Mouse (Mus musculus): ENCODE data around the gene Ap2a2.

Gene Ap2a2

DNA sequence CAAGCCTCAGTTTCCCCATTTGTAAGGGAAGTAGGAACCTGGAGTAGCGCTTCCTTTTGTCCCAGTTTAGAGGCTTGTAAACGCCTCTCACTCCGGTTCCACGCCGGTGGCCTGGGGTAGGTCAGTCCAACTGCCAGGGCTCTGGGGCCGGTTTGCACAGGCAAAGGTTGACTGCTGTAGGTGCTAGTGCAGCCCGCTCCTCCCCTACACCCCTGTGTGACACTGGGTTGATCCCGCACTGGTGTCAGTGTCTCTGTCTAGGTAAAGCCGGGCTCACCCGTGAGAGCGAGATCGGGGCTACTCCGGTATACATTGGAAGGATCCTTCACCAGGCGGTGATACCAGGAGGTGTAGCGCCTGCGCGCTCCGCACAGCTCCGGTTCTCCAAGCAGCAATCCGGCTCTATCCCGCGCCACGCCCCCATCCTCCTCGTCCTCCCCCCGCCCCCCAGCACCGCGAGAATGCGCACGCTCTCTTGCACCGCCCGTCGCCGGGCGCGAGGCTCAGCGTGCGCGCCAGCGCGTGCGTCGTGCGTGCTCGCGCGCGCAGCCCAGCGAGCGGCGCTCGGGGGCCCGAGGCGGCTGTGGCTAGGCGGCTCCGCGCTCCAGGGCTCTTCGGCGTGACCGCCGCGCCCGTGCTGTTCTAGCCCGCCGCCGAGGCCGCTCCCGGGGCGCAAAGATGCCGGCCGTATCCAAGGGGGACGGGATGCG is at the start of gene Ap2a2:
Gene Ap2a2 (plus strand): TSS at position 492 of the 710 bp plus-strand sequence.
- DNase-seq, result peak; percentile 89 to 95

DNA sequence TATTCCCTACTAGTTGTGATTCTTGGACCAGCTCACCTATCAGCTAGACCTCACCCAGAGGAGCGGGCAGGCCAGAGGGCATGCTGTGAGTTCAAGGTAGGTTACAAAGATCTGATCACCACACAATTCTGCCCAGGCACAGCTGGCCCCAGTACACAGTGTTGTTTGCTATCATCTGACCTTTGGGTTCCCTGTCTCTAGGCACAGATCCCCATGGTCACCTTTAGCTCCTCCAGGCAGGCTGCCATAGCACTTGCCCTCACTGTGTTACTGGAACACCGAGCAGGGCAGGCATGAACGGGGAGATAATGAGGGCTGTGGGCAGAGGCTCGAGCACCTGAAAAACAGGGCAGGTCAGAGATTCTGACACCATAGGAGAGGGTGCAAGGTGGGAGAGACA is 44.3 kb upstream of the Ap2a2 start:
- DNase-seq, result no peak

DNA sequence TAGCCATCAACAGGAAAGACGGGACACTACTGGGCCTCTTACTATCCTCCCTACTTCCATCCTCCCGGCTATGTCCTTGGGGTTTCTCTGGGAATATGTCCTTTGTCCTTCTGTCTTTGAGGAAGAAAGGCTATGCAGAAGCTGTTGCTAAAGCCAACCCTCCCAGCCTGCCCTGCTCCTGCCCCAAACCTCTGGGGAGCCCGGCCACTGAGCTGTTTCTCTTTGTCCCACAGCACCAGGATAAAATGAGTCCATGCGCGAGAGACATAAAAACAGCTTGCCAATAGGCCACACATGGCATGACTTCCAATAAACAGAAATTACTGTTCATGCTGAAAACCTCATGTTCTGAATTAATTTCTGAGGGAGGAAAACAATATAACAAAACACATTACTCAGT is 43.7 kb upstream of the Ap2a2 start:
- DNase-seq, result no peak

DNA sequence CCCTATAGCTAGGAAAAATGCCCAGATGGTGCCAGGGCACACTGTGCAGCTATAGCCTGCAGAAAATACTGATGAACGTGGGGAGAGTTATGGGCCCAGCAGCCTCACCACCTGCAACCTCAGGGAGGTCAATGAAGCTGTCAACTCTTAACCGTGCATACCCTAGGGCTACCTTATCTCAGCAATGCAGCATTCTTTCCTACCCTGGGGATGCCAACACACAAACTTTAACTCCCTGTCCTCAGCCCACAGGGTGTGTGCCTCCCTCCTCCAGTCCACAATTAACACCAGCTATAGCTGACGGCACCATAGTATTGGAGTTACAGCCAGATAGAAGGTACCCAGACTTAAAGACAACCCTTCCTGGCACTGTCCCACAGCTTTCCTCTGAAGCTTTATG is 43.0 kb upstream of the Ap2a2 start:
- no peak for DNase-seq

DNA sequence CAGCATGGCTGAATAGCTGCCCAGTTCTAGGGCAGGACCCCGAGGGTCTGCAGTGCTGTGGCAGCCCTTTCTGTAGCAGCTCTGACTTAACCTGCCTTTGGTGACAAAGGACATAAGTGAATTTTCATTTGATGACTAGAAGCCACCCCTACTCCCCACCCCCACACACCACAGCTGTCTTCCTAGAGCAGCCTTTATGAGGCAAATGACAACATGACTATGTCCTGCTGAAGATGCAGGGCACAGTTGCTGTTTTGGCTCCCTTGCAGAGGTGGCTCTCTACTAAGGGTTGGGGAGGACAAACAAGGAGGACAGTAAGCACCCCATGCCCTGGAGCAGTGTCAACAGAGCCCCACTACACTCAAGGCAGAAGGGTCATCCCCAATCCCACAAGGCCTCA is 42.2 kb upstream of the Ap2a2 start:
- no peak for DNase-seq

DNA sequence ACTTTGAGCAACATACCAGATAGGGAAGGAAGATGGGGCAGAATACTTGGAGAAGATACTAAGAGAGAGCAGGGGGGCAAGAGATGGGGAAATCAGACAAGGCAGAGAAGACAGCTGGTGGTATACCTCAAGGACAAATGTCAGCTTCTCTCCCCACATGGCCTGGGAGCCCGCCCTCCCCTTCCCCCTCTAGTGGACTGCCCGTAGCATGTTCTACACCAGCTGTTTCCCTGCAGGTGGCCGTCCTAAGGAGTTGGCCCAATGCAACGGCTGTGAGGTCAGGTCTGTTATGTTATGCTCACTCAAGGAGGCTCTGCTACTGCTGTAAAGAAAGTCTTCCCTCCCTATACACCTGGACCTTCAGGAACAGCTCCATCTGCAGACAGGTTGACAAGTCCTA is 39.0 kb upstream of the Ap2a2 start:
- peak in 1 of 2 experiments; percentile 29 for DNase-seq

DNA sequence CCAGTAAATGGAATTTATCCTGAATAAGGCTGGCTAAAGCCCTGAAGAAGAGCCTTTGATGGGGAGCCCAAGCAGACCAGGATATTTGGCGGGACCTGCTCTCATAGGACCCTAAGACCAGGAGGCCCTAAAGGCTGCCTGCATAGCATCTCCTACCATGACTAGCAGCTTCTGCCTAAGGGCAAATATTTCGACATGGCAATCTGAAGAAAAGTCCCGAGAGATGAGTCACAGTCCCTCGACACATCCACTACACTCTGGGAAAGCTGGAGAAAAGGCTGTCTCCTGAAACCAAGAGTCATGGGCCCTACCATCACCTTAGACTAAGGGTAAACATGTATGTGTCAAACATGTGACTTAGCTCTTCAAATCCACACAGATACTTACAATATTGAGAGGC is 37.7 kb upstream of the Ap2a2 start:
- DNase-seq, result no peak

DNA sequence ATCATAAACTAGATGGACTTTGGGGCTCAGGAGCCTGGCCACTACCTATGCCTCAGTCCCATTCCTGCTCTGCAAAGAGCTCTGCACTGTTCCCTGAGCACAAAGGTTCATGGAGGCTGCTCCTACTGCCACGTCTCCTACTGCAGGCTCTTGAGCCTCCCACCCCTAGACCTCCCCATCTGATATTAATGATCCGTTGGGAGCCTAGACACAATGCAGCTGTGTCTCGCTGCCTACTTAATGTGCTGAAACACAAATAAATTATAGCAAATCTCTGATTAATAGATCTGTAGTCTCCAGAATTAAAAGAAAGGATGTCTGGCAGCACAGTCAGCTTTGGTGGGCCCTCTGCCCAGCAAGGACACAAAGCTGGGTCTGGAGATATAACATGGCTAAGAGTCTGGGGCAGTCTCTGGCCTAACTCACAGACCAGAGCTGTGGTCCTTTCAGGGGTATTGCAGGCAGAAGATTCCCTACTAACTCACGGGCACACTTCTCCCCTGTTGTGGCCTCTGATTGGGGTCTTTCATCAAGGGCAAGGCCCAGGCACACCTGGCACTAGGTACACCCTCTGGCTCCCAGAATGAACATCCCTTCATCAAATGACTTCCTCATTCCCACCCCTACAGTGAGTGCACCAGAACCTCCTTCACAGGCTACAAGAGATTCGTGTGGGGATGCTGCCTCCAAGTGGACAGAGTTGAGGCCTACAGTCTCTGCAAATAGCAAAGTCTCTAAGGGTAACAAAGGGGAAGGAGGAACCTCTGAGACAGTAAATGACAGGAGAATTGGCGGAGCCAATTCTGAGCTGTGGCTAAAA is 37.0 kb upstream of the Ap2a2 start:
- peak; percentile 87 to 88 for DNase-seq

DNA sequence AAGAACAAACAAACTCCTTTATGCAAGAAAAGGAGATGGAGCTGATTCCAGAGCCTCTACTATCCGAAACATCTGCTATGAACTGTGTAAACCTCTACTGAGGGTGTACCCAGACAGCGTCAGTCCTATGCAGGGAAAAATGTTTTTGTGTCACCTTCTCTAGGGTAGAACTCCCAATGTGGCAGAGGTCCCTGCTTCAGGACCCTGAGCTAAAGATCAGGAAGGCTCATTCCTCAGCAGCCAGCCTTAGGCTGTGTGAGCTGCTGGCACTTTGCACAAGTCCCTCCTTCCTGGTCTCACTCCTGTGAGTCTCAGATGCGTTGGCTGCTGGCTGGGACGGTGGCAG is 36.4 kb upstream of the Ap2a2 start:
- DNase-seq, result no peak

DNA sequence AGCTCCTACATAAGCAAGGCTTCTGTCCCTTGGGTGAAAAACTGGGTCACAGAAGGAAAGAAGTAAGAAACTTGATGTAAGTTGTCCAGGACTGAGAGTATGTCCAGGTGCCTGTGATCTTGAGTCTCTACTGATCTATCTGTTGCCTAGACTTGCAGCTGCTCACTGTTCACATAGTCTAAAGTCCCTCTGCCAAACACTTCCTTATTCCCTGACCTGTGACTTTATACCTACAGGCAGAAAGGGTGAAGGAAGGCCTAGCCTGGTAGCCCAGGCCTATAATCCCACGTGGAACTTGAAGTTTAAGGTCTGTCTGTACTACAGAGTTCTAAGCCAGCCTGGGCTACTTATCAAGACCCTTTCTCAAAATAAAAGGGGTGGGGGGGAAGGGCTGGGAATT is 26.4 kb upstream of the Ap2a2 start:
- no peak for DNase-seq

DNA sequence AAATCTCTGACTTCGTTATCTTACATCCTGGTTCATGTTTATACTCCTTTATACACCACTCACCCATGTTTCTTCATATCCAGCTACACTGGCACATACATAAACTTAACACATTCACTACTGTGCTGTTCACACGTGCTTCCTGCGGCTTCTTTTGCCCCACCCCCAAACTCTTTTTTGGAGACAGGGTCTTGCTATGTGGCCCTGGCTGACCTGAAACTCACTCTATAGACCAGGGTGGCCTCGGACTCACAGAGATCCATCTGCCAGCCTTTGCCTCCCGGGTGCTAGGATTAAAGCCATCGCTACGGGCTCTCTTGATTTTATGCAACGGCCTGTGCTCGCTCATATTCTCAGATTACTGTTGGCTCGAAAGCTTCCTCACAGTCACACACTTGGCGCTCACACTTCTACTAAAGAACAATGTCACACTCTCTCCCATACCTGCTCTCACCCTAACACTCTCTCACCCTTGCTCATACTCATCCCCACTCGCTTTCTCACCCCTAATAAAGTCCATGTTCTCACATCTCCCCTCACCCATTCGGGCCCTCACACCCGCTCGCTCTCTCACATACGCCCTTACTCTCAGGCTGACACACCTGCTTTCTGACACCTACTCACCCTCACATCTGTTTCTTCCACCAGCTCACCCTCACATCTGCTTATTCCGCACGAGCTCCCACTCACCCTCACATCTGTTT is 23.0 kb upstream of the Ap2a2 start:
- DNase-seq, result peak in 1 of 2 experiments; percentile 26

DNA sequence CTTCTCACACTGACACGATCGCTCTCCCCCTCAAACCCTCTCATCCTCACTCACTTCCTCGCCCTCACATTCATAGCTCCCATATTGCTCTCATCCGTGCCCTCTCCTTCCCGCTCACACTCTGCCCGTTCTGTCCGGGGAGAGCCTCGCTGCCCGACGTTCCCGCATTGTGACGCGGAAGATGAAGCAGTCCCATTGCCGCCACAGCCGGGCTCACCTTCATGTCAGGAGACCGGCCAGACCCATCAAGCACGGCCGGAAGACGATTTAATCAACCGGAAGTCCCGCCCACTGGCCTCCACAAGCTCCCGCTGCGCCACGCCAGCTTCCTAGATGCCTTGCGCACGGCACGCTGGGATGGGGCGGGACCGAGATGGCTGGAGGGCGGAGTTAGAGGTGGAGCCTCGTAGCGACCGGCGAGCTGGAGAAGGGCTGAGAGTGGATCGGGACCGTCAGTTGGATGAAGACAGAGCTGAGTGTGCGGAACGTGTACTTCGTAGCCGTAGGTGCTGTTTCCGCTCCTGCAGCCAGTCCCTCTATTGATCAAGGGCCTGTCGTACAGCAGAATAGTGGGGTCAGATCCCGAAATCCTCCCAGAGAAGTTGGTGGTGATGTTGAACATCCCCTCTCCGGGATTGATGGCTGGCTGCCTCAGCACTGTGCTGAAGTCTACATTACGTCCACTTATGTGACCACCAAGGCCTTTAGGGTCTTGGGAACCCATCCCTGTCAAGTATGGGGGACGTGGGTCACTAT is 22.2 kb upstream of the Ap2a2 start, which contains the start of gene Chid1:
Gene Chid1 (minus strand): TSS at position 302 of the 756 bp plus-strand sequence.
- peak; percentile 99 for DNase-seq

DNA sequence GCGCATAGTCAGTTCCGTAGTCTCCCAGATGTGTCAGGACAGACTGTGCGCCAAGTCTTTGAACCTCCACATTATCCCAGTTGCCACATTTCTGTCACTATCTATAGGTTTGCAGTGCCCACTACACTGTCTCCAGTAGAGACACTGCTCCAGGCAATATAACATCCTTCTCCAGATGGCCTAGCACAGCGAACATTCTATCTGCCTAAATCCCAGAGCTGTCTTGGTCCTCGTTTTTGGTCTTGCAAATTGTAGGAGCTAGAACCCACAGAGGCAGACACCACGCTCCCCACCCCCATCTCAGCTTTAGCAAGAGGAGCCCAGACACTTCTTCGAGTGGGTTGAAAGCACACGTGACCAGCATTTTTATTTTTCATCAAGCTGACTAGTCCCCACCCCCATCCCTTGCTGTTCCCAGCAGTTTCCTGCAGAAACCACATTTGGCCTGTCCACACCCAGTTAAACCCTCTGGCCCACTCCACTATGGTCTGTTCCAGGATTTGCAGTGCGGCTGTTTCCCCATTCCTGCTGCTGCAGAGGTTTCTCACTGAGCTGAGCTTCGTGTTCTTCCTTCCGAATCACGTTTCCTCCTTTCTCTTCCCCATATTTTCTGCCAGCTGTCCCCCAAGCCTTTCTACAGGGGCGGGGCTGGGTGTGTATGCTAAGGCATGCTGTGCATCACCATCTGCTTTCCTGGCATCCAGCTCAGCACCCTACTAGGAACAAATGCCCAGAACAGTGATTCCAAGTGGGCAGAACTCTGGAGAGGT is 21.5 kb upstream of the Ap2a2 start:
- peak; percentile 92 to 93 for DNase-seq

DNA sequence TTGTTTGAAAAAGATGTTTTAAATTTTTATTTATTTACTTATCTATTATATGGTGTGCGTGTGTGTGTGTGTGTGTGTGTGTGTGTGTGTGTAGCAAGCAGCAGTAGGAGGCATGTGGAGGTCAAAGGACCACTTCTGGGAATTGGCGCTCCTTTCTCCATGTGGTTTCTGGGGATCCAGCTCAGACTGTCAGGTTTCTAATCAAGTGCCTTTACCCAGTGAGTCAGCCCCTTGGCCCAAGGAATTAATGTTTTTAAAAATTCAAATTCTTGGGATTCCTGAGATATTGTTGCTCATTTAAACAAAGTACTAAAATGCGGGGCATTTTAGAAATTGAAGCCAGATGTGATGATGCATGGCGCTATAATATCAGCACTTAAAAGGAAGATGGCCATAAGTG is 20.3 kb upstream of the Ap2a2 start:
- no peak for DNase-seq

DNA sequence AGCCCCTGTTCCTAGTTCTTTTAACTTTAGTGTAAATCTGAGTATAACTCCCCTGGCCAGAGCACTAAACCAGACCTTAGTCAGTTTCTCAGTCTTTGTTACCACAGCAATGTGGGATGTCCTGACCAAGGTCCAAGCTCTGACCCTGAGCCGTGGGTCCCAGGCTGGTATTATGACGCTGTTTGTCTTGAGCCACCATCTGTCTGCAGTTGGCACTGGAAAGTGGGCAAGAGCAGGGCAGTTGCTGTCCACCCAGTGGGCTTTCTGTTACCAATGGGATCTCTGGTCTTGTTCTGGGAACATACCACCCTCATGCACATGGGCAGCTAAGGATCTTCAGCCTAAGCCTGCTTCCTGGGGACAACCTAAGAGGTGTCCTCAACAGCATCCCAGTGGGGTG is 19.4 kb upstream of the Ap2a2 start:
- DNase-seq, result peak in 1 of 2 experiments; percentile 35

DNA sequence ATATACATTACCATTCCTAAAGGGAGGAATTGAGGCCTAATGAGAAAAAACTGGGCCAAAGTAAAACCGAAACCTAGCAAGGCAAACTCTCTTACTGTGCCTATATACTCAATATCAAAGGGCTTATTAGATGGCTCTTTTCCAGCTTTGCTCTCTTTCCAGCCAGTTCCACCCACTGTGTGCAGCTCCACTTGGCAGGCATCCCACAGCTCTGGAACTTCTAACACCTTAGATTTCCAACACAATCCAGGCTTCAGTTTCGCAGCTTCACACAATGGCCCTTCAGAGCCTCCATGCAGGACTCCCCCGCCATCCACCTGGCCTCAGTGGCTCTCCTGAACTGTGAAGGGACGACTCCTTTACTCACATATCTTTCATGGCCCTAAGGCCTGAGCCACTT is 17.3 kb upstream of the Ap2a2 start:
- DNase-seq, result peak; percentile 54 to 61

DNA sequence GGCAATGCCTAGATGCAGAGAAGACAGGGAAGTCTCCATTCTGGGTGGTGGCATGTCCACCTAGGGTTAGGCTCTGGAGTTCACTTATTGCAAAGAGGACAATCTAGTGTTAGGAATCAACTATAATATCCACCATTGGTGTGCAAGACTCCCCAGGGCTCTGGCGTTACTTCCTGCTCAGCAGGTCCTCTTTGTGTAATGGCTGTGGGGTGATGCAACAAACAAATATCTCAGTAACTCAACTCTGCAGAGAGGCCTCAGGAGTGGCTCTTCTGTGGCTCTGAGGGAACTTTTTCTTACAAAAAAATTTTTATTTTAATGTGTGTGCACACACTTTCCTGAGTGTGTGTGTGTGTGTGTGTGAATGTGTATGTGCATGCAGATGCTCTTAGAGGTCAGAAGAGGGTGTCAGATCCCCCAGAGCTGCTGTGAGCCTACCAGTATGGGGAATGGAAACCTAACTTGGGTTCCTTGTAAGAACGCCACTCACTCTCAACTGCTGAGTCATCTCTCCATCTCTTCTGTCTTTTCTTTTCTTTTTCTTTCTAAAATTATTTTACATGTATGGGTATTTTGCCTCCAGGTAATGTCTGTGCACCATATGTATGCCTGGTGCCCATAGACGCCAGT is 12.4 kb upstream of the Ap2a2 start:
- DNase-seq, result no peak

DNA sequence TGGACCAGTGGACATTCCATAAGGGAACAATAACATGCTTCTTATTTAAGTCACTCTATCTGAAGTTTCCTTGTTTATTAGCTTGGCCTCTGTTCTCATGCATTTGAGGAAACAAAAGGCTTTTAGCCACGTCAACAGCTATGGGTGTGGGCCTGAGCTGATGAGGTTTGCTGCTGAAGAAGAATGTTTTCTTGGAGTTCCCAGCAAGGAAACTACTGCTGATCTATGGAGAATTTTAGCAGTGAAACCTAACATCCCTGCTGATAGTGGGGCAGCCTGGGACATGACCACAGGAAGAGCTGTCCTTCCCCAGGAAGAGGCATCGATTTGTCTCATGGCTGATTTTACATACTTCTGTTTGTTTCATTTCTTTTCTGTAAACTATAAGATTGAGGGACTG is 11.5 kb upstream of the Ap2a2 start:
- DNase-seq, result no peak

DNA sequence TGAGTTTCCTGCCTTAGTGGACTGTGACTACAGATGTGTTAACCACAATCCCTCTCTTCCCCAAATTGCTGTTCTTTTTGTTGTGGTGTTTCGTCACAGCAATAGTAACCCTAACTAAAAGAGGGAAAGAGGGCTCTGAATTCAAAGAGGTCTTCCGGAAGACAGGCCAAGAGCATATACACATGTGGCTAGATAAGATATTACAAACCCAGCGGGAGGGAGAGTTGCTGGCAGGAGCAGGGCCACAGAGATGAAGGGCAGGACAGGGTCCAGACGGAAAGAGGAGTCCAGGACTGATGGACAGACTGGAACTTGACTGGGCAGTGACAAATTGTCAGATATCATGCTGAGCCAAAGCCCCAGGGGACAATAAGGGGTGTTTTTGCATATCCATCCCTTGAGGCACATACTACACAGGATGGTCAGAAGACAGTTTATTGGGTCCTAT is 3.6 kb upstream of the Ap2a2 start:
- DNase-seq, result no peak

DNA sequence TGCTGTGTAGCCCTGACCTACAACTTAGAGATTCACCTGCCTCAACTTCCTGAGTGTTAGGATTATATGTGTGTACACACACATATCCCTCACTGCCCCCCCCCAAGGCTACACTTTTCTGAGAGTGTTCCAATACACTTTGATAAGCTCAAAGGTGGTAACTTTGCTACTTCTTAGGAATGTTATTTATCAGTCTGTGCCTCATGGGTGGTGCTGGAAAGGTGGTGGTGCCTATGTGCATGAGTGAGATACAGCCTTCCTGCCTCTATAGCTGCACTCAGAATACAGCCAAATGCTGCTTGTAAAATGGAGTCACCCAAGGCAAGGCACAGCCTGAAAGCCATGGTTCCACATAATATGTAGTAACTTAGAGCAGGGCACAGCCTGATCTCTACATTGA is 3.0 kb upstream of the Ap2a2 start:
- no peak for DNase-seq

DNA sequence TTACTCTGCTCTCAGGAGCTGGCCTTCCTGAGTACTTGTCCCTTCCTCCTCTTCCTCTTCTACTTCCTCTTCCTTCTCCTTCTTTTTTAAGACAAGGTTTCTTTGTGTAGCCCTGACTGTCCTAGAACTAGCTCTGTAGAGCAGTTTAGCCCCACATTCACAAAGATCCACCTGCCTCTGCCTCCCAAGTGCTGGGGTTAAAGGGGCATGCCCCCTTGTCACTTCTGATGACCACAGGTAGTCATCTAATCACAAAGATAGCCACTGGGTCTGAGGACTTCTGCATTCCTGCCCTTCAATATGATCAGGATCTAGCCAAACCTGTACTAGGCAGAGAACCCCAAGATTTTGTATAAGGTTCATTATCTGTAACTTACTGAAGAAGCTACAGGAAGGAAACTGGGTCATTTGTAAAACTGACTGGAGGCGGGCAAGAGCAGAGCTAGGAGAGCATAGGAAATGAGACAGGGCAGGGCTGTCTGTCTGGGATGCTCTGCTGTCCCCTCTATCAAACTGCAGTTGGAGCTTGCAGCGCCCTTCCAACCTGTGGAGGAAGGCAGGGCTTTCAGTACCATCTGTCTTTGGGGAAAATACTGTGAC is 2.1 kb upstream of the Ap2a2 start:
- DNase-seq, result no peak
